10 mouse cellular contexts compared by ENCODE assay signal in the genomic region with DNA sequence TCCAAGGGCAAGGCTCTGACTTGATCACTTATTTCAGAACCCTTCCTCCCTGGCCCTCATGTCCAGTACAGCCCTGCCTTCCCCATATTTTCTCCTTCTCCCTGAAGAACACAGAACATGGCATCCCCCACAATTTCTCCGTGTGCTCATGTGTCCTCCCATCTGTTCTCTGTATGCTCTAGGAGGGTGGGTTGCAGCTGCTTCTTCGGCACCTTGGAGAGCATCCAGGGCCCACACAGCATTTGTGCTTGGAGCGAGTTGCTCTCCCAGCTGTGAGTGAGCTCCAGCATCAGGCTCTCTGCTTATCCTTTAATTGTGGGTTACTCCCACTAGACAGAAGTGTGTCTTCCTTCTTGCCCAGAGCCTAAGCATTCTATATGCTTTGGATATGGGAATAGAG.
DNase-seq lines count a peak whose midpoint lies in the region; ATAC-seq and TF ChIP-seq lines count a peak whose summit lies in the region.
"Had no signal": no experiment of that assay in that cellular context is flagged by ENCODE, and none has a peak within 500 bp of the region (broad histone marks: within the 10 kb centered on the region; RNA-seq: fewer than 3 reads in every experiment).

No protein-coding gene starts in this region.

- ATAC-seq in forebrain, postnatal 0 days: peak; percentile 45; the same call in 1 of the 2 replicates
- no peak; the same call in 1 of the 2 replicates for ATAC-seq in forebrain, embryonic 15.5 days (replicated peaks)
- no peak for ATAC-seq in midbrain, embryonic 14.5 days (ENCODE audit: low FRiP score, low TSS enrichment)
- no peak for ATAC-seq in midbrain, embryonic 15.5 days (replicated peaks)
- ATAC-seq: inflammation-experienced regulatory T-cells, adult 6 months had no signal

- 0 out of 2 replicates have a peak, but pooled peaks cover 4% of the 10 kb centered on the region for H3K4me1 ChIP-seq in forebrain, postnatal 0 days (ENCODE audit: insufficient read depth)
- peaks cover 17% of the 10 kb centered on the region for H3K4me1 ChIP-seq in forebrain, embryonic 15.5 days
- H3K4me1 ChIP-seq in midbrain, embryonic 14.5 days (ENCODE audit: control insufficient read depth, insufficient read depth, low read length): peaks cover 13% of the 10 kb centered on the region; the same call in 1 of the 2 replicates
- H3K4me1 ChIP-seq in midbrain, embryonic 15.5 days: peaks cover 21% of the 10 kb centered on the region
- no peaks in the 10 kb centered on the region for H3K4me1 ChIP-seq in cerebellum, adult 2 months (ENCODE audit: control insufficient read depth, insufficient read depth, low read length)

- TF ChIP-seq CTCF in forebrain, postnatal 0 days (IDR thresholded peaks at IDR 0.05; ENCODE audit: low read depth): no peak
- TF ChIP-seq CTCF in cerebellum, adult 2 months (IDR thresholded peaks at IDR 0.05; ENCODE audit: borderline replicate concordance, insufficient read depth, low read depth, low read length): no peak

- no peak overlapping the region for H3K4me2 ChIP-seq in forebrain, postnatal 0 days (ENCODE audit: low read depth)
- H3K4me2 ChIP-seq in forebrain, embryonic 15.5 days (replicated peaks): no peak overlapping the region
- H3K4me2 ChIP-seq in midbrain, embryonic 14.5 days (ENCODE audit: low read length): no peak overlapping the region
- H3K4me2 ChIP-seq in midbrain, embryonic 15.5 days: no peak overlapping the region

- no peak overlapping the region for H3K9ac ChIP-seq in forebrain, postnatal 0 days
- no peak overlapping the region for H3K9ac ChIP-seq in forebrain, embryonic 15.5 days (replicated peaks)
- no peak overlapping the region for H3K9ac ChIP-seq in midbrain, embryonic 14.5 days (replicated peaks; ENCODE audit: low read length)
- H3K9ac ChIP-seq in midbrain, embryonic 15.5 days: no peak overlapping the region

- peak; percentile 46 for DNase-seq in forebrain, postnatal 0 days
- DNase-seq in midbrain, embryonic 14.5 days: peak; percentile 20
- peak; percentile 41 for DNase-seq in left cerebral cortex, adult 11 months (ENCODE audit: low spot score)
- peak; percentile 62 for DNase-seq in testis, postnatal 10 days (ENCODE audit: low spot score)
- no peak for DNase-seq in heart, adult 18-20 months
- DNase-seq in cerebellum, adult 2 months: no peak

- 27% methylated on average over 3 of the region's 3 CpGs for whole genome bisulfite sequencing in forebrain, postnatal 0 days
- 33% methylated on average over 3 of the region's 3 CpGs for WGBS in forebrain, embryonic 15.5 days
- 60% methylated on average over 3 of the region's 3 CpGs for WGBS in midbrain, embryonic 14.5 days
- 49% methylated on average over 3 of the region's 3 CpGs for WGBS in midbrain, embryonic 15.5 days
- 42% methylated on average over 3 of the region's 3 CpGs for WGBS in cerebellum, adult 2 months

- no peak overlapping the region for H3K27ac ChIP-seq in forebrain, postnatal 0 days (ENCODE audit: low read depth, low read length)
- no peak overlapping the region for H3K27ac ChIP-seq in forebrain, embryonic 15.5 days (replicated peaks)
- no peak overlapping the region for H3K27ac ChIP-seq in midbrain, embryonic 14.5 days (replicated peaks; ENCODE audit: low read depth, low read length)
- H3K27ac ChIP-seq in midbrain, embryonic 15.5 days: no peak overlapping the region
- H3K27ac ChIP-seq in cerebellum, adult 2 months (ENCODE audit: insufficient read depth, low read length): no peak overlapping the region

- no peaks in the 10 kb centered on the region for H3K9me3 ChIP-seq in forebrain, postnatal 0 days (ENCODE audit: low read length)
- H3K9me3 ChIP-seq in forebrain, embryonic 15.5 days: no peaks in the 10 kb centered on the region
- no peaks in the 10 kb centered on the region for H3K9me3 ChIP-seq in midbrain, embryonic 14.5 days (ENCODE audit: control insufficient read depth, low read length)
- no peaks in the 10 kb centered on the region for H3K9me3 ChIP-seq in midbrain, embryonic 15.5 days

- H3K27me3 ChIP-seq in forebrain, postnatal 0 days (ENCODE audit: insufficient read depth, low read length): no peaks in the 10 kb centered on the region
- H3K27me3 ChIP-seq in forebrain, embryonic 15.5 days: no peaks in the 10 kb centered on the region
- H3K27me3 ChIP-seq in midbrain, embryonic 14.5 days (ENCODE audit: control insufficient read depth, insufficient read depth, low read length): no peaks in the 10 kb centered on the region
- no peaks in the 10 kb centered on the region for H3K27me3 ChIP-seq in midbrain, embryonic 15.5 days (replicated peaks)
- no peaks in the 10 kb centered on the region for H3K27me3 ChIP-seq in cerebellum, adult 2 months (ENCODE audit: control insufficient read depth, insufficient read depth, low read length)
- H3K27me3 ChIP-seq: CH12.LX had no signal

- no peak overlapping the region for H3K4me3 ChIP-seq in forebrain, postnatal 0 days (ENCODE audit: low read depth, low read length)
- no peak overlapping the region for H3K4me3 ChIP-seq in forebrain, embryonic 15.5 days
- H3K4me3 ChIP-seq in midbrain, embryonic 14.5 days (replicated peaks; ENCODE audit: low read depth, low read length): no peak overlapping the region
- no peak overlapping the region for H3K4me3 ChIP-seq in midbrain, embryonic 15.5 days
- H3K4me3 ChIP-seq in cerebellum, adult 2 months (replicated peaks; ENCODE audit: insufficient read depth, low read depth, low read length): no peak overlapping the region

- no peaks in the 10 kb centered on the region for H3K36me3 ChIP-seq in forebrain, postnatal 0 days (ENCODE audit: insufficient read depth)
- H3K36me3 ChIP-seq in forebrain, embryonic 15.5 days: no peaks in the 10 kb centered on the region
- no peaks in the 10 kb centered on the region for H3K36me3 ChIP-seq in midbrain, embryonic 14.5 days (ENCODE audit: control insufficient read depth, insufficient read depth, low read length)
- no peaks in the 10 kb centered on the region for H3K36me3 ChIP-seq in midbrain, embryonic 15.5 days (replicated peaks)

- TF ChIP-seq POLR2A in cerebellum, adult 2 months (IDR thresholded peaks at IDR 0.05; ENCODE audit: borderline replicate concordance, insufficient read depth, low read length): no peak

Comparison
In these comparisons a context has a peak if more than half of its experiments do, and no peak if none do; other contexts are left out.
1. DNase-seq: peak in forebrain, postnatal 0 days (single experiment), midbrain, embryonic 14.5 days (single experiment), left cerebral cortex, adult 11 months (single experiment) and testis, postnatal 10 days (single experiment); none in heart, adult 18-20 months (0 of 2) and cerebellum, adult 2 months (0 of 2).